Mouse (Mus musculus): Measurements from ENCODE around the gene Macrod1.

DNA sequence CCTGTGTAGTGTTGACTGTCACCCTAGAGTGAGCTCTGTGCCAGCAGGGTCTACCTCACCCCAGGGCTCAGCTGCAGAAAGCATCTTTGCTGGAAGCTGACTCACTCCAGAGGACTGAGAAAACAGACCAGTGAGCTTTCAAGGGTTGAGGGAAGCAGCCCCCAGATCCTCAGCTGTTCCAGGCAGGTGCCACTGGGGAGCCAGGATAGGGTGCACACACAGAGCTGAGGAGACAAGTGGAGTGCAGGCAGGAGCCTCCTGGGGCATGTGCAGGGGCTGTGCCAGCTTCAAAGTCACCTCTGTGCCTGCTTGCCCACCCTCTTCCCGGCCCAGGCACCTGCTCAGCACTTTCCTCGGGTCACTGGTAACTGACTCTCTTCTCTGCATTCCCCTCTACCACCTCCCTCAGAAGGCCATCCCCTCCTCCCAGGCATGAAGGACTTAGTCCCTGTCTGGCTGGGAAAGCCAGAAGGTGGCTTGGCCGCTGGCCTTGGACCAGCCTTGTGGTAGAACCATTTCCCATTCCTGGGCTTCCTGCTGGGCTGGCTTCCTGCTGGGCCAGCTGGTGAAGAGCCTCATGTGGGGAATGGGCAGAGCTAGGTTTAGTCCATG lies 122.3 kb downstream of the Macrod1 start:
- TF ChIP-seq POLR2A (IDR thresholded peaks at IDR 0.05; ENCODE audit: low read depth, low read length): peak; percentile 26
- TF ChIP-seq CTCF (conservative IDR thresholded peaks at IDR 0.05; ENCODE audit: insufficient read depth, insufficient read length, low read depth, low read length): no peak
